In the genomic region with DNA sequence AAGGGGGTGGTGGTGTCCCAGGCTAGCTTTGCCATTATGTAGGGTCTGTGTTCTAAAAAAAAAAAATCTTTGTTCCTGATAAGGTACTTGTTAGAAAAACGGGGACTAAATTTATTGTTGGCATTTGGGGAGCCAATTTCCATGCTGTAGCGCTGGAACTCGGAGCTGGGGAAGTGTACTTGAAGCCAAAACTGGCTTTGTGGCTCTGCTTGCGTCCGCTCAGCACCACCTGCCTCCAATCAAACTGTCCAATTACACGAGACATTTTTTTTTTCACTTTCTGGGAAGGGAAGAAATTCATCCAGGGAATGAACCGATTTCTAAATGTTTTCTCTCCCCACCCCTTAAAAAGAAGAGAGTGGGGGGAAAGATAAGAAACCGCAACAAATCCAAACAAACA, we compare ENCODE assay signal across 23 mouse cellular contexts.
DNase-seq lines count a peak whose midpoint lies in the region; ATAC-seq lines count a peak whose summit lies in the region.
"Had no signal": no experiment of that assay in that cellular context is flagged by ENCODE, and none has a peak within 500 bp of the region (broad histone marks: within the 10 kb centered on the region; RNA-seq: fewer than 3 reads in every experiment).

No protein-coding gene starts in this region.

- ATAC-seq in forebrain, embryonic 14.5 days: no peak
- ATAC-seq in limb, embryonic 13.5 days (ENCODE audit: low FRiP score, low read depth): no peak
- ATAC-seq in embryonic facial prominence, embryonic 13.5 days (ENCODE audit: insufficient number of reproducible peaks, insufficient read depth, low FRiP score, low TSS enrichment, low read depth): no peak
- ATAC-seq: activated CD4-positive, CD25-positive, alpha-beta regulatory T cell, adult 4 months; hindbrain, embryonic 16.5 days; intestine, embryonic 16.5 days; midbrain, embryonic 16.5 days had no signal

- 60% methylated on average over 8 of the region's 8 CpGs for WGBS in forebrain, embryonic 14.5 days
- 66% methylated on average over 8 of the region's 8 CpGs for WGBS in forebrain, embryonic 10.5 days
- WGBS in limb, embryonic 13.5 days: 21% methylated on average over 8 of the region's 8 CpGs
- WGBS in limb, embryonic 10.5 days: 56% methylated on average over 8 of the region's 8 CpGs
- 12% methylated on average over 8 of the region's 8 CpGs for WGBS in embryonic facial prominence, embryonic 13.5 days

- H3K36me3 ChIP-seq in forebrain, embryonic 14.5 days (ENCODE audit: control insufficient read depth, insufficient read depth, low read length): no peaks in the 10 kb centered on the region
- no peaks in the 10 kb centered on the region for H3K36me3 ChIP-seq in forebrain, embryonic 10.5 days (replicated peaks)
- H3K36me3 ChIP-seq in limb, embryonic 13.5 days: no peaks in the 10 kb centered on the region
- no peaks in the 10 kb centered on the region for H3K36me3 ChIP-seq in limb, embryonic 10.5 days
- no peaks in the 10 kb centered on the region for H3K36me3 ChIP-seq in embryonic facial prominence, embryonic 13.5 days
- H3K36me3 ChIP-seq: G1E; limb, embryonic 12.5 days; liver, embryonic 15.5 days had no signal

- no peaks in the 10 kb centered on the region for H3K9me3 ChIP-seq in forebrain, embryonic 14.5 days (replicated peaks; ENCODE audit: control insufficient read depth, low read length)
- no peaks in the 10 kb centered on the region for H3K9me3 ChIP-seq in forebrain, embryonic 10.5 days
- no peaks in the 10 kb centered on the region for H3K9me3 ChIP-seq in limb, embryonic 13.5 days
- no peaks in the 10 kb centered on the region for H3K9me3 ChIP-seq in limb, embryonic 10.5 days (replicated peaks)
- no peaks in the 10 kb centered on the region for H3K9me3 ChIP-seq in embryonic facial prominence, embryonic 13.5 days
- H3K9me3 ChIP-seq: limb, embryonic 12.5 days; liver, embryonic 15.5 days had no signal

- DNase-seq in forebrain, embryonic 14.5 days (ENCODE audit: low spot score): peak; percentile 39
- DNase-seq in forebrain, embryonic 10.5 days (ENCODE audit: extremely low spot score, low spot score): no peak
- DNase-seq in heart, adult 9 months (ENCODE audit: low spot score in 2 of 2): peak; percentile 24 to 55
- DNase-seq in heart, postnatal 25 days (ENCODE audit: low spot score): no peak
- DNase-seq in limb, embryonic 10.5 days (ENCODE audit: low spot score): no peak
- DNase-seq: adrenal gland, postnatal 14 days; cerebellum, adult 11-12 months; cerebellum, postnatal 36 days; kidney, postnatal 36 days; lung, postnatal 14 days; right cerebral cortex, postnatal 14 days; spleen, adult 18-20 months; thymus, postnatal 25 days had no signal

- no peak overlapping the region for H3K9ac ChIP-seq in forebrain, embryonic 14.5 days (ENCODE audit: low read length)
- no peak overlapping the region for H3K9ac ChIP-seq in limb, embryonic 13.5 days
- H3K9ac ChIP-seq in embryonic facial prominence, embryonic 13.5 days: no peak overlapping the region
- H3K9ac ChIP-seq: limb, embryonic 12.5 days; liver, embryonic 15.5 days had no signal

- intact Hi-C loops in heart, postnatal 25 days (cut with DNase I): no loop called here

- no peak overlapping the region for H3K27ac ChIP-seq in forebrain, embryonic 14.5 days (ENCODE audit: low read depth, low read length)
- no peak overlapping the region for H3K27ac ChIP-seq in forebrain, embryonic 10.5 days
- no peak overlapping the region for H3K27ac ChIP-seq in limb, embryonic 13.5 days
- H3K27ac ChIP-seq in limb, embryonic 10.5 days: no peak overlapping the region
- no peak overlapping the region for H3K27ac ChIP-seq in embryonic facial prominence, embryonic 13.5 days
- H3K27ac ChIP-seq: limb, embryonic 12.5 days; liver, embryonic 15.5 days had no signal

- no peaks in the 10 kb centered on the region for H3K27me3 ChIP-seq in forebrain, embryonic 14.5 days (replicated peaks; ENCODE audit: control insufficient read depth, insufficient read depth, low read length)
- H3K27me3 ChIP-seq in forebrain, embryonic 10.5 days (ENCODE audit: poor library complexity, severe bottlenecking): peaks cover 9% of the 10 kb centered on the region
- no peaks in the 10 kb centered on the region for H3K27me3 ChIP-seq in limb, embryonic 13.5 days
- 0 out of 2 replicates have a peak, but pooled peaks cover 4% of the 10 kb centered on the region for H3K27me3 ChIP-seq in limb, embryonic 10.5 days (ENCODE audit: low read depth, poor library complexity, severe bottlenecking)
- H3K27me3 ChIP-seq in embryonic facial prominence, embryonic 13.5 days: 0 out of 2 replicates have a peak, but pooled peaks cover 3% of the 10 kb centered on the region
- H3K27me3 ChIP-seq: limb, embryonic 12.5 days; liver, embryonic 15.5 days had no signal

- H3K4me1 ChIP-seq in forebrain, embryonic 14.5 days (ENCODE audit: control insufficient read depth, insufficient read depth, low read length): no peaks in the 10 kb centered on the region
- H3K4me1 ChIP-seq in forebrain, embryonic 10.5 days: peaks cover 16% of the 10 kb centered on the region
- H3K4me1 ChIP-seq in limb, embryonic 13.5 days: peaks cover 34% of the 10 kb centered on the region
- H3K4me1 ChIP-seq in limb, embryonic 10.5 days: peaks cover 21% of the 10 kb centered on the region
- peaks cover 34% of the 10 kb centered on the region for H3K4me1 ChIP-seq in embryonic facial prominence, embryonic 13.5 days

- no peak overlapping the region for H3K4me3 ChIP-seq in forebrain, embryonic 14.5 days (ENCODE audit: low read depth, low read length)
- H3K4me3 ChIP-seq in forebrain, embryonic 10.5 days: no peak overlapping the region
- H3K4me3 ChIP-seq in limb, embryonic 13.5 days: no peak overlapping the region
- no peak overlapping the region for H3K4me3 ChIP-seq in limb, embryonic 10.5 days
- H3K4me3 ChIP-seq in embryonic facial prominence, embryonic 13.5 days: no peak overlapping the region
- H3K4me3 ChIP-seq: erythroblast, embryonic 14.5 days; limb, embryonic 12.5 days; liver, embryonic 15.5 days had no signal

- no peak overlapping the region for H3K4me2 ChIP-seq in forebrain, embryonic 14.5 days (ENCODE audit: low read length)
- peak overlapping the region; percentile 21 for H3K4me2 ChIP-seq in limb, embryonic 13.5 days (replicated peaks)
- H3K4me2 ChIP-seq in embryonic facial prominence, embryonic 13.5 days: peak overlapping the region; percentile 28
- H3K4me2 ChIP-seq: limb, embryonic 12.5 days; liver, embryonic 15.5 days had no signal

Comparison
In these comparisons a context has a peak if more than half of its experiments do, and no peak if none do; other contexts are left out.
1. DNase-seq: peak in forebrain, embryonic 14.5 days (single experiment) and heart, adult 9 months (2 of 2); none in forebrain, embryonic 10.5 days (single experiment), heart, postnatal 25 days (single experiment) and limb, embryonic 10.5 days (single experiment).